Comparison of ENCODE assay signal across 10 mouse cellular contexts in genomic region chr19:56231849-56232248, GRCm38 (mm10). TPM values are rescaled to one million over a fixed set of nuclear protein-coding genes. Genes with fewer than 3 reads are reported as not detected.
A peak's percentile ranks its signal among the peaks of the same experiment; 100 is the strongest.
DNase-seq lines count a peak whose midpoint lies in the region; ATAC-seq and TF ChIP-seq lines count a peak whose summit lies in the region.
"Had no signal": no experiment of that assay in that cellular context is flagged by ENCODE, and none has a peak within 500 bp of the region (broad histone marks: within the 10 kb centered on the region; RNA-seq: fewer than 3 reads in every experiment).

No protein-coding gene starts in this region.

- no peaks in the 10 kb centered on the region for H3K4me1 ChIP-seq in kidney, postnatal 0 days (replicated peaks; ENCODE audit: insufficient read depth, low read length)
- H3K4me1 ChIP-seq in embryonic facial prominence, embryonic 12.5 days: peaks cover 24% of the 10 kb centered on the region
- peaks cover 14% of the 10 kb centered on the region for H3K4me1 ChIP-seq in hindbrain, embryonic 14.5 days (replicated peaks; ENCODE audit: control insufficient read depth, insufficient read depth, low read length)
- H3K4me1 ChIP-seq in midbrain, embryonic 12.5 days: peaks cover 18% of the 10 kb centered on the region

- no peak overlapping the region for H3K4me2 ChIP-seq in kidney, postnatal 0 days (ENCODE audit: low read length)
- H3K4me2 ChIP-seq in embryonic facial prominence, embryonic 12.5 days (replicated peaks): 0 out of 2 replicates have a peak overlapping the region, but pooled peaks have one; percentile 11
- H3K4me2 ChIP-seq in hindbrain, embryonic 14.5 days (replicated peaks): peak overlapping the region; percentile 30
- H3K4me2 ChIP-seq in midbrain, embryonic 12.5 days (replicated peaks): no peak overlapping the region

- H3K9ac ChIP-seq in kidney, postnatal 0 days (ENCODE audit: low read depth, low read length): no peak overlapping the region
- H3K9ac ChIP-seq in embryonic facial prominence, embryonic 12.5 days: no peak overlapping the region
- no peak overlapping the region for H3K9ac ChIP-seq in hindbrain, embryonic 14.5 days
- no peak overlapping the region for H3K9ac ChIP-seq in midbrain, embryonic 12.5 days (replicated peaks)

- no peak overlapping the region for H3K4me3 ChIP-seq in kidney, postnatal 0 days (replicated peaks; ENCODE audit: low read depth, low read length)
- H3K4me3 ChIP-seq in embryonic facial prominence, embryonic 12.5 days: no peak overlapping the region
- no peak overlapping the region for H3K4me3 ChIP-seq in hindbrain, embryonic 14.5 days (replicated peaks; ENCODE audit: low read length)
- H3K4me3 ChIP-seq in midbrain, embryonic 12.5 days: no peak overlapping the region

- 42% methylated on average over 9 of the region's 9 CpGs for WGBS in kidney, postnatal 0 days
- 33% methylated on average over 9 of the region's 9 CpGs for WGBS in embryonic facial prominence, embryonic 12.5 days
- 27% methylated on average over 9 of the region's 9 CpGs for WGBS in hindbrain, embryonic 14.5 days
- WGBS in midbrain, embryonic 12.5 days: 33% methylated on average over 9 of the region's 9 CpGs

- peak; percentile 76 for DNase-seq in kidney, postnatal 0 days (ENCODE audit: low spot score)
- no peak for DNase-seq in kidney, postnatal 14 days
- peak; percentile 30 for DNase-seq in hindbrain, embryonic 14.5 days (ENCODE audit: low spot score)
- no peak for DNase-seq in frontal cortex, postnatal 10 days (ENCODE audit: low spot score in 2 of 2)
- no peak for DNase-seq in adrenal gland, adult 8-10 months
- no peak for DNase-seq in gastrocnemius, postnatal 25 days
- DNase-seq: thymus, postnatal 4 days had no signal

- H3K36me3 ChIP-seq in kidney, postnatal 0 days (ENCODE audit: insufficient read depth, low read length): no peaks in the 10 kb centered on the region
- no peaks in the 10 kb centered on the region for H3K36me3 ChIP-seq in embryonic facial prominence, embryonic 12.5 days
- no peaks in the 10 kb centered on the region for H3K36me3 ChIP-seq in hindbrain, embryonic 14.5 days (replicated peaks; ENCODE audit: control insufficient read depth, insufficient read depth)
- H3K36me3 ChIP-seq in midbrain, embryonic 12.5 days: no peaks in the 10 kb centered on the region

- H3K27ac ChIP-seq in kidney, postnatal 0 days: no peak overlapping the region
- H3K27ac ChIP-seq in embryonic facial prominence, embryonic 12.5 days: peak overlapping the region; percentile 54
- peak overlapping the region; percentile 52 for H3K27ac ChIP-seq in hindbrain, embryonic 14.5 days
- H3K27ac ChIP-seq in midbrain, embryonic 12.5 days (replicated peaks): peak overlapping the region; percentile 64; the same call in 1 of the 2 replicates

- no peaks in the 10 kb centered on the region; the same call in 1 of the 2 replicates for H3K9me3 ChIP-seq in kidney, postnatal 0 days (replicated peaks; ENCODE audit: low read length)
- H3K9me3 ChIP-seq in embryonic facial prominence, embryonic 12.5 days: peaks cover 3% of the 10 kb centered on the region; the same call in 1 of the 2 replicates
- H3K9me3 ChIP-seq in hindbrain, embryonic 14.5 days (ENCODE audit: control insufficient read depth, low read length): no peaks in the 10 kb centered on the region
- H3K9me3 ChIP-seq in midbrain, embryonic 12.5 days: peaks cover 3% of the 10 kb centered on the region; the same call in 1 of the 2 replicates

- no peak for ATAC-seq in kidney, postnatal 0 days (replicated peaks; ENCODE audit: low FRiP score, low read depth)
- ATAC-seq in embryonic facial prominence, embryonic 12.5 days (ENCODE audit: insufficient number of reproducible peaks, insufficient read depth, low FRiP score, low TSS enrichment): no peak
- ATAC-seq in hindbrain, embryonic 14.5 days (ENCODE audit: low FRiP score): no peak
- ATAC-seq in midbrain, embryonic 12.5 days (ENCODE audit: low FRiP score, low read depth): no peak

- no peaks in the 10 kb centered on the region for H3K27me3 ChIP-seq in kidney, postnatal 0 days (ENCODE audit: insufficient read depth, low read length)
- no peaks in the 10 kb centered on the region for H3K27me3 ChIP-seq in embryonic facial prominence, embryonic 12.5 days
- no peaks in the 10 kb centered on the region for H3K27me3 ChIP-seq in hindbrain, embryonic 14.5 days (ENCODE audit: control insufficient read depth, insufficient read depth, low read length)
- H3K27me3 ChIP-seq in midbrain, embryonic 12.5 days: no peaks in the 10 kb centered on the region

- TF ChIP-seq CTCF in kidney, postnatal 0 days (IDR thresholded peaks at IDR 0.05; ENCODE audit: low read depth): no peak

RNA-seq across cellular contexts. Expression of gene Habp2, which starts 55.1 kb away (rescaled TPM):
- polyA plus RNA-seq in kidney, postnatal 0 days (2015; fragmentation: Nextera tagmentation; extraction: Ambion mirVana): 50.5 and 57.9 TPM in 2 replicates
- 0.09 TPM in 1 of 2 replicates, not detected in the other for polyA plus RNA-seq in embryonic facial prominence, embryonic 12.5 days (2016; fragmentation: Nextera tagmentation; extraction: Ambion mirVana)
- polyA plus RNA-seq in hindbrain, embryonic 14.5 days (2014; fragmentation: Nextera tagmentation; extraction: Ambion mirVana): not detected in 2 replicates
- polyA plus RNA-seq in midbrain, embryonic 12.5 days (2016; fragmentation: Nextera tagmentation; extraction: Ambion mirVana): 0.13 TPM in 1 of 2 replicates, not detected in the other
- total RNA-seq in adrenal gland, adult 8-10 months (2022): not detected
- total RNA-seq in gastrocnemius, postnatal 25 days (2021): not detected
- total RNA-seq: layer of hippocampus, adult 8-10 months had no signal

Comparison
In these comparisons a context has a peak if more than half of its experiments do, and no peak if none do; other contexts are left out.
1. DNase-seq: peak in kidney, postnatal 0 days (single experiment) and hindbrain, embryonic 14.5 days (single experiment); none in kidney, postnatal 14 days (single experiment), frontal cortex, postnatal 10 days (0 of 2), adrenal gland, adult 8-10 months (single experiment) and gastrocnemius, postnatal 25 days (single experiment).
2. H3K4me2 ChIP-seq: peak in embryonic facial prominence, embryonic 12.5 days (single experiment) and hindbrain, embryonic 14.5 days (single experiment); none in kidney, postnatal 0 days (single experiment) and midbrain, embryonic 12.5 days (single experiment).
3. RNA of gene Habp2, which starts 55.1 kb away (polyA plus RNA-seq): 50.5 to 57.9 TPM in kidney, postnatal 0 days; 0.09 TPM in embryonic facial prominence, embryonic 12.5 days, not detected in hindbrain, embryonic 14.5 days and 0.13 TPM in midbrain, embryonic 12.5 days; every median in the first group is over 10 times any median in the second.